7 mouse cellular contexts compared by ENCODE assay signal in the genomic region with DNA sequence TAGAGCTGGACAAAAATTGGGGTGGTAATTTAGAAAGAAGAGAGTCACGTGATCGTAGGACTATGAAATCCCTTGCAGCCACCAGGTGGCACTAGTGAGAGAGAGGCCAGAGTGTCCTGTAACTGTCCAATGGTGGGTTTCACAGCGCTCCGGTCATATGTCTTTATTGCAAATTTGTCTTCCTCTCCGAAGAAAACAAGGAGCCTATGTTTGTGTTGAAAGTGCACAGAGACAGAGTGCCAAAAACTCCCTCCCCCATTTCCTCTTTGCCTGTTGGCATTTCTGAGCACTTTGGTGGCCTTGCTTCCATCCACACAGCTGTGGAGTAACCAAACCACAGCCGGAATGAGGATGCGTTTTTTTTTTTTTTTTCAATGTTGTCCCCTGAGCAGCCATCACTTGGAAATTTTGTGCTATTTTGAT. TPM values are rescaled to one million over a fixed set of nuclear protein-coding genes. Genes with fewer than 3 reads are reported as not detected.
DNase-seq lines count a peak whose midpoint lies in the region; TF ChIP-seq lines count a peak whose summit lies in the region.

No protein-coding gene starts in this region.

- intact Hi-C loops in left cerebral cortex, postnatal 14 days (cut with DNase I) = no loop called here

- no peaks in the 10 kb centered on the region for H3K9me3 ChIP-seq in MEL (replicated peaks; ENCODE audit: insufficient read depth, low read length)

- no peaks in the 10 kb centered on the region for H3K79me2 ChIP-seq in MEL (ENCODE audit: control insufficient read depth, insufficient read depth, low read length, poor library complexity)

- peak; percentile 19 to 26 for DNase-seq in left cerebral cortex, postnatal 14 days (ENCODE audit: low spot score in 2 of 2)
- DNase-seq in left cerebral cortex, adult 8-10 months (ENCODE audit: low spot score in 2 of 2) = no peak
- DNase-seq in MEL (ENCODE audit: low read depth, low spot score) = peak; percentile 53
- peak; percentile 39 for DNase-seq in brain, adult 2 months (ENCODE audit: low read depth, low spot score)
- peak; percentile 30 for DNase-seq in fibroblast of lung, adult 2 months (ENCODE audit: low read depth)
- DNase-seq in lung, adult 18-20 months = peak; percentile 35 to 51
- peak; percentile 48 for DNase-seq in right cerebral cortex, postnatal 4 days

- peaks cover 2 to 12% of the 10 kb centered on the region in 2 experiments; a peak in 3 of 4 replicates for H3K4me1 ChIP-seq in MEL (ENCODE audit: control insufficient read depth in 1 of 2, insufficient read depth in 2 of 2, low read length in 2 of 2)

- H3K9ac ChIP-seq in MEL (ENCODE audit: control insufficient read depth, low read depth, low read length, poor library complexity, severe bottlenecking) = no peak overlapping the region

- H3K4me3 ChIP-seq in MEL (ENCODE audit: control insufficient read depth in 1 of 2, insufficient read depth in 1 of 2, low read depth in 2 of 2, low read length in 2 of 2) = no peak overlapping the region

- TF ChIP-seq EP300 in MEL (IDR thresholded peaks at IDR 0.05; ENCODE audit: low read depth in 1 of 2, low read length in 2 of 2) = no peak

- H3K27ac ChIP-seq in MEL (ENCODE audit: control insufficient read depth, low read depth, low read length) = no peak overlapping the region

- TF ChIP-seq CTCF in MEL (IDR thresholded peaks at IDR 0.05 in 2 of 3, conservative IDR thresholded peaks at IDR 0.05 in 1 of 3; ENCODE audit: control insufficient read depth in 1 of 3, insufficient read depth in 1 of 3, low read depth in 2 of 3, low read length in 3 of 3, poor library complexity in 1 of 3, severe bottlenecking in 1 of 3) = peak; percentile 70 to 78 (median 72)

- peak; percentile 26 for TF ChIP-seq RAD21 in MEL (IDR thresholded peaks at IDR 0.05; ENCODE audit: low read depth, low read length)

- no peak for TF ChIP-seq POLR2A in MEL (IDR thresholded peaks at IDR 0.05; ENCODE audit: control insufficient read depth in 1 of 2, insufficient read depth in 1 of 2, low read depth in 1 of 2, low read length in 2 of 2, poor library complexity in 1 of 2)

- H3K27me3 ChIP-seq in MEL (ENCODE audit: control insufficient read depth in 1 of 2, insufficient read depth in 2 of 2, low read length in 2 of 2) = peaks cover 9 to 22% of the 10 kb centered on the region in 2 experiments

- peaks cover 0 to 4% of the 10 kb centered on the region in 2 experiments; a peak in 1 of 4 replicates for H3K36me3 ChIP-seq in MEL (ENCODE audit: control insufficient read depth in 1 of 2, insufficient read depth in 2 of 2, low read length in 2 of 2)

TF ChIP-seq in MEL, 35 proteins besides CTCF, POLR2A, EP300 and RAD21:
- TF ChIP-seq TCF12 (IDR thresholded peaks at IDR 0.05; ENCODE audit: low read depth, low read length) = no peak
- TF ChIP-seq BHLHE40 (IDR thresholded peaks at IDR 0.05; ENCODE audit: borderline replicate concordance, low read depth, low read length) = peak; percentile 76; the same call in 1 of the 2 replicates
- peak; percentile 94 for TF ChIP-seq USF1 (IDR thresholded peaks at IDR 0.05; ENCODE audit: low read depth, low read length)
- peak; percentile 52 to 77 for TF ChIP-seq USF2 (IDR thresholded peaks at IDR 0.05; ENCODE audit: borderline replicate concordance in 1 of 2, insufficient read depth in 1 of 2, low read depth in 1 of 2, low read length in 2 of 2)
- TF ChIP-seq SMC3 (IDR thresholded peaks at IDR 0.05; ENCODE audit: low read depth, low read length) = peak; percentile 63
- peak; percentile 68 for TF ChIP-seq MAX (IDR thresholded peaks at IDR 0.05; ENCODE audit: low read length)

RNA-seq across cellular contexts. Expression of a gene that starts 36.7 kb away (rescaled TPM):
- total RNA-seq in left cerebral cortex, postnatal 14 days (2021) = 100 to 1,000 TPM; 164 to 190 TPM
- 100 to 1,000 TPM; 172 to 216 (median 198) TPM for total RNA-seq in left cerebral cortex, adult 8-10 months (2022)
- 3.0 and 3.3 TPM in 2 replicates for total RNA-seq in MEL (2012; rRNA removed)
- 1 to 10 TPM in 1 of 2 experiments, not detected in 1; 3.6 TPM for polyA plus RNA-seq in MEL (2012; ENCODE audit: insufficient read depth in 1 of 2, insufficient read length in 2 of 2, low read depth in 1 of 2, low replicate concordance in 2 of 2, missing spikeins in 1 of 2)

Comparison
In these comparisons a context has a peak if more than half of its experiments do, and no peak if none do; other contexts are left out.
1. DNase-seq: peak in left cerebral cortex, postnatal 14 days (2 of 2), MEL (single experiment), brain, adult 2 months (single experiment), fibroblast of lung, adult 2 months (single experiment), lung, adult 18-20 months (2 of 2) and right cerebral cortex, postnatal 4 days (single experiment); none in left cerebral cortex, adult 8-10 months (0 of 2).
2. RNA of a gene that starts 36.7 kb away (total RNA-seq): 172 to 216 TPM in left cerebral cortex, adult 8-10 months and 164 to 190 TPM in left cerebral cortex, postnatal 14 days; 3.0 to 3.3 TPM in MEL; every median in the first group is over 10 times any median in the second.